Mouse (Mus musculus): Measurements from ENCODE around the gene Vsx1. TPM values are rescaled to one million over a fixed set of nuclear protein-coding genes. Genes with fewer than 3 reads are reported as not detected.

Vsx1 gene
- polyA plus RNA-seq, 1 experiment = 0.27 TPM

DNA sequence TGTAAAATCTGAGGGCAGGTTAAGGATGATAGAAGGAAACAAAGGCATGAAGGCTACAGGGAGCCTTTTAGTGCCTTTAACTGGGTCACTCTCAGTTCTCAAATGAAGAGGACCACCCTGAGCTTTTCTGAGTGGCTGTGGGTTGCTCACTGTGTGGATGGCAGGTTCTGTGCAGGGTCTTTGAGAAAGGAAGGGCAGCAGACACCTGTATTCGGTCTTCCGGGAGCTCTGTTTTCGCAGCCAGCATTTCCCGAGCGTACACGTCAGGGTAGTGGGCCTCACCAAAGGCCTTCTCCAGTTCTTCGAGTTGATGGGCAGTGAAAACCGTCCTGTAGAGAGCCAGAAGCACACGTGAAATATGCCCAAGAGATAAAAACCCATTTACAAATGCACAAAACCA lies 3.8 kb downstream of the Vsx1 start:
- Histone ChIP-seq H3K4me1 (ENCODE audit: control insufficient read depth, insufficient read depth, low read length) (no peaks in the 10 kb centered on the region), H3K4me3 (ENCODE audit: insufficient read depth, low read length) (no peak overlapping the region), H3K27ac (ENCODE audit: insufficient read depth, low read length) (no peak overlapping the region)
- TF ChIP-seq POLR2A (IDR thresholded peaks at IDR 0.05; ENCODE audit: extremely low read depth, insufficient read depth, low read length) (no peak), CTCF (IDR thresholded peaks at IDR 0.05; ENCODE audit: extremely low read depth, insufficient read depth, low read length) (no peak)

GRCm38 (mm10) chr2:150684451-150684850 lies 4.7 kb downstream of the Vsx1 start:
- Histone ChIP-seq H3K4me3 (ENCODE audit: insufficient read depth, low read length) (no peak overlapping the region), H3K27ac (ENCODE audit: insufficient read depth, low read length) (no peak overlapping the region), H3K4me1 (ENCODE audit: control insufficient read depth, insufficient read depth, low read length) (no peaks in the 10 kb centered on the region)
- TF ChIP-seq CTCF (IDR thresholded peaks at IDR 0.05; ENCODE audit: extremely low read depth, insufficient read depth, low read length) (no peak), POLR2A (IDR thresholded peaks at IDR 0.05; ENCODE audit: extremely low read depth, insufficient read depth, low read length) (no peak)

DNA sequence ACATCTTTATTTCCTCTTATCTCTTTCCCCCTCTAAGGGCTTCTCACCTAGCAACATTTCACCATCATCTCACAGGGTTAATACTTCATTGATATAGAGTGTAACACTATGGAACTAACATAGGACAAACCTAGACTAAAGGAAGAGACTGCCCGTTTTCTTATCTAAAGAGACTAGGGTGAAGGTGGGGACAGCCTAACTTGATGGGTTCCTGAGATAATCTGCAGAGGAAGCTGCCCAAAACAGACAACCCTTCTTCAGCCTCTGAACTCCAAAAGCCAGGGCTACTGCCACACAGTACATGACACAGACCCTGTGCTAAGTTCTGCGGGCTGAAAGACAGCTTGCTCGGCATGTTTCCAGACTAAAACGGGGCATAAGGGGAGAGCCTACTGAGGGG lies 7.6 kb downstream of the Vsx1 start:
- no peak overlapping the region for H3K4me3 ChIP-seq (ENCODE audit: insufficient read depth, low read length)
- TF ChIP-seq POLR2A (IDR thresholded peaks at IDR 0.05; ENCODE audit: extremely low read depth, insufficient read depth, low read length) (no peak), CTCF (IDR thresholded peaks at IDR 0.05; ENCODE audit: extremely low read depth, insufficient read depth, low read length) (no peak)
- H3K27ac ChIP-seq (ENCODE audit: insufficient read depth, low read length) = no peak overlapping the region
- H3K4me1 ChIP-seq (ENCODE audit: control insufficient read depth, insufficient read depth, low read length) = no peaks in the 10 kb centered on the region

GRCm38 (mm10) chr2:150678392-150678791 lies 10.8 kb downstream of the Vsx1 start:
- no peak overlapping the region for H3K4me3 ChIP-seq (ENCODE audit: insufficient read depth, low read length)

GRCm38 (mm10) chr2:150675525-150675924 lies 13.6 kb downstream of the Vsx1 start:
- H3K4me1 ChIP-seq (ENCODE audit: control insufficient read depth, insufficient read depth, low read length) = peaks cover 2% of the 10 kb centered on the region; the same call in 1 of the 2 replicates
- no peak for TF ChIP-seq POLR2A (IDR thresholded peaks at IDR 0.05; ENCODE audit: extremely low read depth, insufficient read depth, low read length)
- TF ChIP-seq CTCF (IDR thresholded peaks at IDR 0.05; ENCODE audit: extremely low read depth, insufficient read depth, low read length) = no peak
- H3K4me3 ChIP-seq (ENCODE audit: insufficient read depth, low read length) = no peak overlapping the region
- no peak overlapping the region for H3K27ac ChIP-seq (ENCODE audit: insufficient read depth, low read length)

More at GRCm38 (mm10) chr2:150678392-150678791, 10.8 kb downstream of the Vsx1 start:
- Histone ChIP-seq H3K4me1 (ENCODE audit: control insufficient read depth, insufficient read depth, low read length) (no peaks in the 10 kb centered on the region), H3K27ac (ENCODE audit: insufficient read depth, low read length) (no peak overlapping the region)
- TF ChIP-seq CTCF (IDR thresholded peaks at IDR 0.05; ENCODE audit: extremely low read depth, insufficient read depth, low read length) (peak; percentile 82), POLR2A (IDR thresholded peaks at IDR 0.05; ENCODE audit: extremely low read depth, insufficient read depth, low read length) (no peak)

DNA sequence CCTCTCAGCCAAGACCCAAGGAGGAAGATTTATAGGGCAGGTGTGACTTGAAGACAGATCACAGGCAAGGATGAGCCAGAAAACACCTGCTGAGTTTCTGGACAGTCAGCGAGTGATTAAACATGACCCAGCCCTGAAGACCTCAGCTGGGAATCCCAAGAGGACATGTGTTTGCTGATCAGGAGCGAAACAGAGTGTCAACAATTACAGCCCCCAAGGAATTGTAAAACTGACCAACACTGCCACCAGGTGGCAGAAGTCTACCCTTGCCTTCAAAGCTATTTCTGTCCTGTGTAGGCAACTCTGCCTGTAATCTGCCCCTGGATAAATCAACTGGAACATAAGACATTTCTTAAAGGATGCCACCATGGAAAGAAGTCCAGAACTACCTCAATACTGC lies 14.3 kb downstream of the Vsx1 start:
- H3K4me1 ChIP-seq (ENCODE audit: control insufficient read depth, insufficient read depth, low read length) = peaks cover 2% of the 10 kb centered on the region; the same call in 1 of the 2 replicates
- H3K27ac ChIP-seq (ENCODE audit: insufficient read depth, low read length) = no peak overlapping the region
- H3K4me3 ChIP-seq (ENCODE audit: insufficient read depth, low read length) = no peak overlapping the region
- TF ChIP-seq POLR2A (IDR thresholded peaks at IDR 0.05; ENCODE audit: extremely low read depth, insufficient read depth, low read length) (no peak), CTCF (IDR thresholded peaks at IDR 0.05; ENCODE audit: extremely low read depth, insufficient read depth, low read length) (peak; percentile 82)

DNA sequence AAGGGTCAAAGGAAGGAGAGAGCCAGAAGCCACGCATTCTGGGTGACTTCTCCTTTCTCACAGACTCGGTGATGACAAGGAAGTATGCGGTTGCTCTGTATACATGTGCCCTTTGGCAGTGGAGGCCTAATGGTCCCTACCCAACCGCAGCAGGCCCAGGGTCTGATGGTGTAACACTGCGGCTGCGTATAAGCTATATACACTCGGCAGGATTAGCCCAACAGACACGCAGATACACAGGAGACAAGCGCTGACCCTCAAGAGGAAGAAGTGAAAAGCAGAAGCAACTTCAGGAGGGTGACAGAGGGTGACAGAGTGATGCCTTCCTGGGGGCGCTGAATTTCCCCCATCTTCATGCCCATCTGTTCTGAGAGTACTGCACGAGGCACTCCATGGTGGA lies 15.2 kb downstream of the Vsx1 start:
- no peak for TF ChIP-seq POLR2A (IDR thresholded peaks at IDR 0.05; ENCODE audit: extremely low read depth, insufficient read depth, low read length)
- TF ChIP-seq CTCF (IDR thresholded peaks at IDR 0.05; ENCODE audit: extremely low read depth, insufficient read depth, low read length) = no peak
- no peak overlapping the region for H3K27ac ChIP-seq (ENCODE audit: insufficient read depth, low read length)
- H3K4me3 ChIP-seq (ENCODE audit: insufficient read depth, low read length) = no peak overlapping the region
- H3K4me1 ChIP-seq (ENCODE audit: control insufficient read depth, insufficient read depth, low read length) = peaks cover 2% of the 10 kb centered on the region; the same call in 1 of the 2 replicates

GRCm38 (mm10) chr2:150671609-150672290 lies 17.4 kb downstream of the Vsx1 start:
- TF ChIP-seq CTCF (IDR thresholded peaks at IDR 0.05; ENCODE audit: extremely low read depth, insufficient read depth, low read length) = no peak
- no peak for TF ChIP-seq POLR2A (IDR thresholded peaks at IDR 0.05; ENCODE audit: extremely low read depth, insufficient read depth, low read length)
- Histone ChIP-seq H3K4me3 (ENCODE audit: insufficient read depth, low read length) (no peak overlapping the region), H3K27ac (ENCODE audit: insufficient read depth, low read length) (0 out of 2 replicates have a peak overlapping the region, but pooled peaks have one; percentile 5), H3K4me1 (ENCODE audit: control insufficient read depth, insufficient read depth, low read length) (peaks cover 2% of the 10 kb centered on the region; the same call in 1 of the 2 replicates)

GRCm38 (mm10) chr2:150670926-150671325 lies 18.2 kb downstream of the Vsx1 start:
- no peak overlapping the region for H3K27ac ChIP-seq (ENCODE audit: insufficient read depth, low read length)
- TF ChIP-seq CTCF (IDR thresholded peaks at IDR 0.05; ENCODE audit: extremely low read depth, insufficient read depth, low read length) = no peak
- H3K4me3 ChIP-seq (ENCODE audit: insufficient read depth, low read length) = no peak overlapping the region
- H3K4me1 ChIP-seq (ENCODE audit: control insufficient read depth, insufficient read depth, low read length) = peaks cover 2% of the 10 kb centered on the region; the same call in 1 of the 2 replicates

DNA sequence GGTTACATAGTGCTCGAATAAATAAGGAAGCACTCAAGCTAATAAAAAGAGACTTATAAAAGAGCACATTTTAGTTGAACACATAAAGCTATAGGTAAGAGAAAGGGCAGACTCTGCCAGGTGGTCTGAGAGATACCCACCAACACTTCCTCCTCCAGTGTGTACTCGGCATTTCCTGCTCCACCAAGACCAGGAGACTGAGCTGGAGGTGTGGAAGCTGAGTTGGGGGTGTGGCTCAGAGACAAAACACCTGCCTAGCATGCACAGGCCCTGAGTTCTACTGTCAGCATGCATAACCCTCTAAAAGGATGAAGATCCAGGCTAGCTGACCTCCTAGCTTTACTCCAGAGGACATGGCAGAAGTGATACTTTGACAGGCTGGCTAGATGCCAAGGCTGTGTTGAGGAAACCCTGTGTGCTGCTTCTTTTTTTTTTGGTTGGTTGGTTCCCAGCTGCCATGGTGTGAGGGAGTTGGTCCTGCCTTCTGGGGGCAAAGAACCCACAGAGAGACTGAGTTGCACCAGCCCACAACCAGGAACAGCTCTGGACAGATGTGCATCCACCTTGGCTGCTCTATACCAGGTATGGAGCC lies 19.6 kb downstream of the Vsx1 start:
- Histone ChIP-seq H3K4me3 (ENCODE audit: insufficient read depth, low read length) (no peak overlapping the region), H3K27ac (ENCODE audit: insufficient read depth, low read length) (no peak overlapping the region), H3K4me1 (ENCODE audit: control insufficient read depth, insufficient read depth, low read length) (peaks cover 2% of the 10 kb centered on the region; the same call in 1 of the 2 replicates)
- no peak for TF ChIP-seq CTCF (IDR thresholded peaks at IDR 0.05; ENCODE audit: extremely low read depth, insufficient read depth, low read length)
- TF ChIP-seq POLR2A (IDR thresholded peaks at IDR 0.05; ENCODE audit: extremely low read depth, insufficient read depth, low read length) = no peak
